Mouse (Mus musculus): ENCODE measurements around the gene Rmnd5b. TPM values are rescaled to one million over a fixed set of nuclear protein-coding genes. Genes with fewer than 3 reads are reported as not detected.

Rmnd5b gene
- polyA plus RNA-seq, 1 experiment from 2014 or later, result 43.4 TPM

DNA sequence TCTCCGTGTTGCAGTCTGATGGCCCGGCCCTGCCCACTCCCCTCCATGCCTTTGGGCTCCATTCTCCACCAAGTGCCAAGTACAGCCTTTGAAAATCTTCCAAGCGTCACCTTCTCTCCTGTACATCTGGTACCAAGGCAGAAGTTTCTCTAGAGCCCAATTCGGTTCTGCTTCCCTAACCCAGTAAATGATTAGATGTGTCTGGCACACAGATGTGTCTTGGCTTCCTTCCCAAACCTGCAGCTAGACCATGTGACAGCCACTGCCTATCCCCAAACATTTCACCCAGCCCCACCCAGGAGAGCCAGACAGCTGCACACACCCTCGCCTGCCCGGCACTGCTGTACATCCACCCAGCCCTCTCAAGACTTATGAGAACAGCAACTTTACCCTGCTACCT is 23.0 kb upstream of the Rmnd5b start:
- no peak overlapping the region for H3K4me2 ChIP-seq
- H3K9me3 ChIP-seq, result no peaks in the 10 kb centered on the region
- no peaks in the 10 kb centered on the region for H3K27me3 ChIP-seq
- WGBS, result 81% methylated on average over 6 of the region's 6 CpGs
- H3K27ac ChIP-seq, result no peak overlapping the region
- H3K36me3 ChIP-seq (replicated peaks), result no peaks in the 10 kb centered on the region
- no peak for ATAC-seq (ENCODE audit: low FRiP score)
- no peak overlapping the region for H3K4me3 ChIP-seq (replicated peaks)
- no peaks in the 10 kb centered on the region for H3K4me1 ChIP-seq
- H3K9ac ChIP-seq, result no peak overlapping the region

DNA sequence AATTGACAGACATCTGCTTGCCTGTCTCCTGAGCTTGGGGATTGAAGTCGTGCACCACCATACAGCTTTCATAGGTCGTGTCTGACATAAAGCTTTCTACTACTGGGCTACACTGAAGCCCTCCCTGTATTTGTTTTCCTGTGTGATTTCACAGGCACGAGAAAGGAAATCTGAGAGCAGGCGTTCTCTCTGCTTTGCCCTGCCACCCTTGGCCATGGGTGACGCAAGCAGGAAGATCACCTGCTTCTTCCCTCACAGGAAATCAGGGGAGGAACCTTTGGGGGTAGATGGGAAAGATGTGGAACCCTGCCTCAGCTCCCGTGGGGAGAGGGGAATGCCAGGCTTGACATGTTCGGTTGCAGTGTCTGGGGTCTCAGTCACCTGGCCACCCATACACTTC is 22.6 kb upstream of the Rmnd5b start:
- Histone ChIP-seq H3K9ac (no peak overlapping the region), H3K4me1 (no peaks in the 10 kb centered on the region), H3K36me3 (replicated peaks) (no peaks in the 10 kb centered on the region), H3K4me2 (no peak overlapping the region), H3K4me3 (replicated peaks) (no peak overlapping the region), H3K27me3 (no peaks in the 10 kb centered on the region), H3K9me3 (no peaks in the 10 kb centered on the region), H3K27ac (no peak overlapping the region)
- no peak for ATAC-seq (ENCODE audit: low FRiP score)
- WGBS, result 74% methylated on average over 7 of the region's 7 CpGs

DNA sequence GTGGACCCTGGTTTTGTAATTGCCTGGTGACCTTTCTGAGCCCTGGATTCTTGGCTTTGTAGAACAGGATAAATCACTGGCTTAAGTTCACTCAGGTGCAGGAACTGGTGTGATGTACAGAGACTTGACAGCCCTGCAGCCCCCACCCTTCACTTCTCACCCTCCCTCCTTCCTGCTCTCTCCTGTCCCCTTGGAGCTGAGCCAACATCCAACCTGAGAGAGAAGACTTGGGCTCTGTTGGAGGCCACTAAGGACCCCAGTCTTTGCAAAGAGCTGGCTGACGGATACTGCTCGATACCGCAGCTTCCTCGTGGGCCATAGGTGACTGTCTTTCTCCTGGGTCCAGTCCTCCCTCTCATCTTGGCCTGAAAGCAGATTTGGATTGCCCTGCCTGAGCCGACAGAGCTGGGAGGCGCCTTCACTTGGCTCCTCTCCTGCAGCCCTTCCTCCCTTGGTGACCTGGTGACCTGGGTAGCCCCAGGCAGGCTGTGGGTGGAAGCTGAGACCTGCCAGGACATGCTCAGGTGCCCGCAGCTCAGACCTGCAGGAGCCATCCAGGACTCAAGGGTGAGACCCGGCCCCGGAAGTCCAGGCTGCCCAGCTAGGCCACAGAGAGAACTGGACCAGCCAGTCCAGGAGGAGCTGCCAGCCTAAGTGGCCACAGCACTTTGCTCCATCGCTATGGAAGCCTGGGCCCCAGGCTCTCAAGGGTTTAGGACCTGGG is 21.3 kb upstream of the Rmnd5b start:
- H3K4me2 ChIP-seq, result no peak overlapping the region
- no peak overlapping the region for H3K4me3 ChIP-seq (replicated peaks)
- H3K36me3 ChIP-seq (replicated peaks), result no peaks in the 10 kb centered on the region
- H3K9ac ChIP-seq, result no peak overlapping the region
- 83% methylated on average over 10 of the region's 10 CpGs for WGBS
- H3K27me3 ChIP-seq, result peaks cover 4% of the 10 kb centered on the region; the same call in 1 of the 2 replicates
- no peak for ATAC-seq (ENCODE audit: low FRiP score)
- H3K27ac ChIP-seq, result no peak overlapping the region
- no peaks in the 10 kb centered on the region for H3K9me3 ChIP-seq
- H3K4me1 ChIP-seq, result no peaks in the 10 kb centered on the region

DNA sequence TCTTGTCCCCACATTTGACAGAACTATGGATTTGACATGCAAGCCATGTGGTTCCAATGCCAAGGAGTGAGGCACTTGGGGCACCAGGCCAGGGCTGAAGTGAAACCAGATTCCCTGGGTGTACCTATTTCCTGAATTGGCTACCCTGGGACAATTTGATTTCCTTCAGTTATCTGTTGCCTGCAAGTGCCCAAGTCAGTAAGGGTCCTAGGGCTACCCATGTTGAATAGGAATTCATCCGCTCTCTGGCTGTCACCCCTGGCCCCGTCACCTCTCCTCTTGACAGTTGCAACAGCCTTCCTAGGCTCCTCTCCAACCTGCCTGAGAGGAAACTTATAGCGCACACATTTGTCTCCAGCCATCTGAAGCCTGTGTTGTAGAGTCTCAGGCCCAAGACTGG is 19.2 kb upstream of the Rmnd5b start:
- Histone ChIP-seq H3K27me3 (peaks cover 21% of the 10 kb centered on the region), H3K9me3 (no peaks in the 10 kb centered on the region), H3K4me3 (replicated peaks) (no peak overlapping the region), H3K27ac (no peak overlapping the region), H3K36me3 (replicated peaks) (no peaks in the 10 kb centered on the region), H3K9ac (no peak overlapping the region), H3K4me2 (no peak overlapping the region), H3K4me1 (peaks cover 12% of the 10 kb centered on the region)
- ATAC-seq (ENCODE audit: low FRiP score), result no peak
- WGBS, result 95% methylated on average over 3 of the region's 3 CpGs

DNA sequence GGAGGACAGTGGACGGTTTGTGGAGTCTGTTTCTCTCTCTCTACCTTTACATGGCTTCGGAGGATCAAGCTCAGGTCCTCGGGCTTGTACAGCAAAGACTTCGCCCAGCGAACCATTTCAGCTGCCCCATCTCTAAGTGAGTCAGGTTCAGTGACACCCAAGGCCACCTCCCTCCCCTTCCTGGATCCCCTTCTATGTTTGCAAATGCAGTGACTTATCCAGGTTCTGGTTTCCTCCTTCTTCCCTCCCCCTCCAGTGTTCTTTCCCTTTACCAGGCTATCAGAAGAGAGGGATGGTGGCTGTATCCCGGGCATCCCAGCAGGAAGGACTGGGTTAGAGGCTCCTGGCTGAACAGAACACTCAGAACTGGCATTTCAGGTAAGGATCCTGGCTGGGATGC is 18.0 kb upstream of the Rmnd5b start:
- Histone ChIP-seq H3K9ac (no peak overlapping the region), H3K4me2 (no peak overlapping the region), H3K4me3 (replicated peaks) (no peak overlapping the region), H3K36me3 (replicated peaks) (no peaks in the 10 kb centered on the region), H3K9me3 (no peaks in the 10 kb centered on the region), H3K4me1 (peaks cover 24% of the 10 kb centered on the region), H3K27ac (no peak overlapping the region), H3K27me3 (peaks cover 31% of the 10 kb centered on the region)
- no peak for ATAC-seq (ENCODE audit: low FRiP score)
- WGBS, result 81% methylated on average over 6 of the region's 6 CpGs

DNA sequence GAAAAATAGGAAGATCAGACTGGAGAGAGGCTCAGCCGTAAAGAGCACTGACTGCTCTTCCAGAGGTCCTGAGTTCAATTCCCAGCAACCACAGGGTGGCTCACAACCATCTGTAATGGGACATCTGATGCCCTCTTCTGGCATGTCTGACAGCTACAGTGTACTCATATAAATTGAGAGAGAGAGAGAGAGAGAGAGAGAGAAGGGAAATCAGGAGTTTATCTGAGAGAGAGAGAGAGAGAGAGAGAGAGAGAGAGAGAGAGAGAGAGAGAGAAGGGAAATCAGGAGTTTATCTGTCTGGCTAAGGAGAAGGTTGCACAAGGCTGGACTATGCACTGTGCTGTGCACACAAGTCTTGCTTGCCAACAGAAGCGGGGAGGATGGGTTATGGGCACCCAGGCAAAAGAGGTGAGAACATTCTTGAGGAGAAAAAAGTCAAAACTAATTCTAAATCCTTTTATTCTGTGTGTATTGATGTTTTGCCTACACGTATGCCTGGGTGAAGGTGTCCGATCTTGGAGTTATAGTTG is 17.3 kb upstream of the Rmnd5b start:
- Histone ChIP-seq H3K27me3 (peaks cover 31% of the 10 kb centered on the region), H3K4me2 (no peak overlapping the region), H3K9ac (no peak overlapping the region), H3K4me1 (peaks cover 31% of the 10 kb centered on the region), H3K4me3 (replicated peaks) (no peak overlapping the region), H3K36me3 (replicated peaks) (no peaks in the 10 kb centered on the region), H3K9me3 (no peaks in the 10 kb centered on the region), H3K27ac (no peak overlapping the region)
- WGBS, result 94% methylated on average over 4 of the region's 4 CpGs
- ATAC-seq (ENCODE audit: low FRiP score), result no peak

DNA sequence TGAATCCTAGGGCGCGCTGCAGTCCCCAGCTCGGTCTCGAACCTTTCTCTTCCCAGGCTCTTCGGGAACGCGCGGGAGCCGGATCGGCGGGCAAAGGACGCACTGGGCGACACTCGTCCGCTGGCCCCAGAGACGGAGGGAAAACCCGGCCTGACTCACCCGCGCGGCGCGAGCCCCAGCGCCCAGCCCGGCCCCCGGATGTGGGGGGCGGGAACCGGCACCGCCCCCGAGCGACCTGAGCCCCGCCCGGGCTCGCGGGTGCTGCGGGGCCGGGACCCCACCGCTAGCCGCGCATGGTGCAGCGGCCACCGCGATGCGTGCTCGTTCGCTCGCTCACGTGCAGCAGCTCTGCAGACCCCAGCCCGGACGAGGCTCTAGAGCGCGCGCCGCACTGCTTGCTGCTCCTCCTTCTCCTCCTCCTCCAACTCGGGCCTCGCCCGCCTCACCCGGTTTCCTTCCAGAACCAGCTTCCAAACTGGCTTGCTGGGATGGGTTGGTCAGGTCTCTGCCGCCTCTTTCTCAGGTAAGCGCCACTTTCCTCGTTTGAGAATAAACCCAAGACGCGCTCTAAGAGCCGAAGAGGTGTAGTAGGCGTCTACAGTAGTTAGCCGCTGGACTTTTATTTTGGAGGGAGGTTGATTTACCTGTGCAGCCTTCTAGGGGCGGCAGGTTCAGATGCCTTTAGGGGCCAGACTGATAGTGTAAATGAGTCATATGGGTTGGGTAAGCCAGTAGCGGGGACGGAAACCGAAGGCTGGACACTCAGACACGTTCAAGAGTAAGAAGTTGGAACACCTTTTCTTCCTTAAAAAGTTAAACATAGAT is 15.2 kb upstream of the Rmnd5b start, which contains the start of the genes N4bp3 and D930048N14Rik:
TSS of gene N4bp3 (minus strand) at position 152 of the 825 bp plus-strand sequence.
TSS of gene D930048N14Rik (plus strand) at position 264 of the 825 bp plus-strand sequence.
- 1% methylated on average over 59 of the region's 70 CpGs for WGBS
- Histone ChIP-seq H3K4me1 (peaks cover 31% of the 10 kb centered on the region), H3K27ac (no peak within 1 kb of the TSS)

DNA sequence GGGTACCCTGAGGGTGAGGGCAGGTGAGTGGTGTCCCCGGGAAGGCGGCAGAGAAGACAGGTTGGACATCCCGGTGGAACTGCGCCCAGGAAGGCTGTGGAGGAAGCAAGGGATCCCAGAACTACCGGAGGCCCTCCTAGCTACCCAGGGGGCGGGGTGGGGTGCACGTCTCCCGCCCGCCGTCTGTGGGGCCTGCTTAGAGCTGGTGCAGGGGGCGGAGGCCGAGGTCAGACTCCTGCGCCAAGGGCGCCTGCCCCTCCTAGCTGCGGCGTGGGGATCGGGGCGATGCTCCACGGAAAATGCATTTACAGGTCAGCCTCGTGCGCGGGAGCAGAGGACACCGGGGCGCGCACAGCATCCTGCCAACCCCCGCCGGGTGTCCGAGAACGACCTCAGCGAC is 14.6 kb upstream of the Rmnd5b start:
- Histone ChIP-seq H3K36me3 (replicated peaks) (no peaks in the 10 kb centered on the region), H3K4me2 (peak overlapping the region; percentile 85), H3K9me3 (no peaks in the 10 kb centered on the region), H3K4me3 (replicated peaks) (peak overlapping the region; percentile 55), H3K9ac (peak overlapping the region; percentile 68), H3K27me3 (peaks cover 34% of the 10 kb centered on the region), H3K4me1 (peaks cover 31% of the 10 kb centered on the region), H3K27ac (no peak overlapping the region)
- WGBS, result 1% methylated on average over 30 of the region's 30 CpGs
- peak; percentile 18; the same call in 1 of the 2 replicates for ATAC-seq (ENCODE audit: low FRiP score)

More for the DNA sequence above, 15.2 kb upstream of the Rmnd5b start, which contains the start of the genes N4bp3 and D930048N14Rik:
- Histone ChIP-seq H3K4me3 (replicated peaks) (peak within 1 kb of the TSS; percentile 55), H3K9ac (peak within 1 kb of the TSS; percentile 68), H3K9me3 (no peaks in the 10 kb centered on the region), H3K36me3 (replicated peaks) (no peaks in the 10 kb centered on the region), H3K4me2 (peak within 1 kb of the TSS; percentile 85), H3K27me3 (peaks cover 34% of the 10 kb centered on the region)
- ATAC-seq (ENCODE audit: low FRiP score), result peak; percentile 82

DNA sequence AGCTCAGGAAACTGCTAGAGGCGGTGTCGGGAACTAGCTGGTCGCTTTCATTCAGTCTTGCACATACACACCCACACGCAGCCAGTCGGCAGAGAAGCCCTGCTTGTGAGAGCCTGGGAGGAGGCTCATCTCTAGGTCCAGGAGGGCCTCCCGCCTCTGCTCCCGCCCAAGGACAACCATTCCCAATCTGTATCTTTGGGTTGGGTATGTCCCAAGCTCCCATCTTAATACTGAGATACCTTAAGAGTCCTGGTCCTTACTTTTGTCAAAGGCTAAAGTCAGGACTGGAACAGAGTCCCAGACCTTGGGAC is 14.1 kb upstream of the Rmnd5b start:
- H3K27me3 ChIP-seq, result peaks cover 34% of the 10 kb centered on the region
- peak overlapping the region; percentile 68 for H3K9ac ChIP-seq
- H3K27ac ChIP-seq, result no peak overlapping the region
- no peak for ATAC-seq (ENCODE audit: low FRiP score)
- 2% methylated on average over 7 of the region's 7 CpGs for WGBS
- H3K4me3 ChIP-seq (replicated peaks), result peak overlapping the region; percentile 55
- H3K4me1 ChIP-seq, result peaks cover 31% of the 10 kb centered on the region
- H3K9me3 ChIP-seq, result no peaks in the 10 kb centered on the region
- H3K36me3 ChIP-seq (replicated peaks), result no peaks in the 10 kb centered on the region
- H3K4me2 ChIP-seq, result peak overlapping the region; percentile 85

DNA sequence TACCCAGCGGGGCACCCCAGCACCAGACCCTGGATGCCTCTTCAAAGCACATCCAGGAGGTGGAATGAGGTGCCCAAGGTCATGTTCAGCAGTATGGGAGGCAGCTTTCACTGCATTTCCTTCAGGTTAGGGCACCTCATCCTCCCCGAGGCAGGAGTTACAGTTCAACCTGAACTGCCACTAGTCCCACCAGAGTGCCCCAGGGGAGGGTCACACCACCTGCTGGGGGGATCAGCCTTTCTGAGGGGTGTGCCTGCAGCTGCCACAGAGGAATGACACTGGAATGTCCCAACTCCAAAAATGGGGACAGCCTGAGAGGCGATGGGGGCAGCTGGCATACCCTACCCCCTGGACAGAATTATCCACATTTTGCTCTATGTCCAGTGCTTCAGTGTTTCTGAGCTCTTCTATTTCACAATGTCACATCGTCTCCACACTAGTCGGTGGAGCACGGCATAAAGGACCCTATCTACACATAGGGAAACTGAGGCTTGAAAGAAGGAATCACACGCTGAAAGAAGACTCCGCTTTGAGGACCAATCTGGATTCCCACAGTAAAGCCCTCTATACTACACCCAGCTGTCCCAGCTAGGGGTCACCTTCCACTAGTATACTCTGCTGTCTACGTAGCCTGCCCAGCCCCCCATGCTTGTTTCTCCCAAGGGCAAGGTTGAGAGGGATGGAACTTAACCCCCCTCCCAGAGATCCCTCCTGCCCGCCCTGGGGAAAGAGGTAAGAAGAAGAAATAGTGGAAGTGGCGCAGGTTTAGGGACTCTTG is 13.6 kb upstream of the Rmnd5b start:
- Histone ChIP-seq H3K27me3 (peaks cover 34% of the 10 kb centered on the region), H3K9me3 (no peaks in the 10 kb centered on the region), H3K9ac (peak overlapping the region; percentile 68; the same call in 1 of the 2 replicates), H3K4me1 (peaks cover 31% of the 10 kb centered on the region), H3K4me3 (replicated peaks) (peak overlapping the region; percentile 55), H3K27ac (peak overlapping the region; percentile 36; the same call in 1 of the 2 replicates), H3K36me3 (replicated peaks) (no peaks in the 10 kb centered on the region), H3K4me2 (peak overlapping the region; percentile 85)
- 0 out of 2 replicates have a peak, but pooled peaks have one; percentile 15 for ATAC-seq (ENCODE audit: low FRiP score)
- 28% methylated on average over 11 of the region's 11 CpGs for WGBS

DNA sequence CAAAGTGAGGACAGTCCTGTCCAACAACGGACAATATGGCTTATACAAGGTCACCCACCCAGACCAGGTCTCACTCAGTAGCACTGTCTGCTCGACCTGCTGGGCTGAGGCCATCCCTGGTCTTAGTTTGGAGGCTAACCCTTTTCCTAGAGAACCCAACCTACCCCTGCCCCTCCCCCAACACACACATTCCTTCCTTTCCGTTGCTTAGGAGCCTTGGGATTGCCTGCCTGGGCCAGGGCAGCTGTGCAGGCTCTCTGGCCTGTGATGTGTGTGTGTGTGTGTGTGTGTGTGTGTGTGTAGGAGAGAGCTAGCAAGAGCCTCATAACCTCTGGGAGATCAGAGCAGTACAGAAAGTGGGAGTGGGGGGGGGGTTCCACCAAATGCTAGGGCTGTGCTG is 12.9 kb upstream of the Rmnd5b start:
- H3K27ac ChIP-seq, result peak overlapping the region; percentile 42; the same call in 1 of the 2 replicates
- peaks cover 34% of the 10 kb centered on the region for H3K27me3 ChIP-seq
- WGBS, result 15% methylated on average over 3 of the region's 3 CpGs
- no peaks in the 10 kb centered on the region for H3K9me3 ChIP-seq
- H3K36me3 ChIP-seq (replicated peaks), result no peaks in the 10 kb centered on the region
- H3K9ac ChIP-seq, result no peak overlapping the region
- H3K4me1 ChIP-seq, result peaks cover 31% of the 10 kb centered on the region
- ATAC-seq (ENCODE audit: low FRiP score), result 0 out of 2 replicates have a peak, but pooled peaks have one; percentile 7
- peak overlapping the region; percentile 85; the same call in 1 of the 2 replicates for H3K4me2 ChIP-seq
- no peak overlapping the region; the same call in 1 of the 2 replicates for H3K4me3 ChIP-seq (replicated peaks)

Data from forebrain, embryonic 12.5 days (tissue).